Mouse (Mus musculus) embryonic facial prominence, embryonic 11.5 days (tissue): ENCODE data around the gene Olfr183. TPM values are rescaled to one million over a fixed set of nuclear protein-coding genes. Genes with fewer than 3 reads are reported as not detected.

ENCODE experiments used
- ATAC-seq: fragments of 200-750 bp; cut with Nextera tagmentation; replicated peaks from 2 replicates; pipeline ENCODE4 v1.8.0; 2017; ENCODE audit warnings: low read depth; ENCODE audit not compliant: insufficient number of reproducible peaks, low FRiP score, low TSS enrichment
- DNase-seq: peaks from one replicate; pipeline ENCODE4 v3.0.0-alpha.2; 2015; ENCODE audit warnings: low spot score
- H3K27ac ChIP-seq: fragments of 300-500 bp; sonication (generic); replicated peaks from 2 replicates; pipeline ENCODE4 v1.5.1; 2014; ENCODE audit warnings: mild to moderate bottlenecking, low read depth, low read length, control low read depth
- H3K27me3 ChIP-seq: fragments of 300-500 bp; sonication (generic); 2 replicates; pipeline ENCODE4 v1.6.1; 2014; ENCODE audit warnings: mild to moderate bottlenecking, low read length, moderate library complexity, mixed read lengths; ENCODE audit not compliant: control insufficient read depth, insufficient read depth
- H3K36me3 ChIP-seq: fragments of 300-500 bp; sonication (generic); replicated peaks from 2 replicates; pipeline ENCODE4 v1.6.1; 2014; ENCODE audit warnings: low read depth, mild to moderate bottlenecking, low read length, moderate library complexity, mixed read lengths; ENCODE audit not compliant: control insufficient read depth, insufficient read depth
- H3K4me1 ChIP-seq: fragments of 300-500 bp; sonication (generic); 2 replicates; pipeline ENCODE4 v1.6.1; 2014; ENCODE audit warnings: low read length, mixed read lengths; ENCODE audit not compliant: control insufficient read depth, insufficient read depth
- H3K4me2 ChIP-seq: fragments of 300-500 bp; sonication (generic); 2 replicates; pipeline ENCODE4 v1.6.1; 2014; ENCODE audit warnings: low read depth, mild to moderate bottlenecking, control low read depth, low read length, moderate library complexity
- H3K4me3 ChIP-seq: fragments of 300-500 bp; sonication (generic); 2 replicates; pipeline ENCODE4 v1.5.1; 2014; ENCODE audit warnings: low read depth, low read length, control low read depth
- H3K9ac ChIP-seq: fragments of 300-500 bp; sonication (generic); replicated peaks from 2 replicates; pipeline ENCODE4 v1.6.1; 2014; ENCODE audit warnings: mild to moderate bottlenecking, control low read depth, low read length
- H3K9me3 ChIP-seq: fragments of 300-500 bp; sonication (generic); replicated peaks from 2 replicates; pipeline ENCODE4 v1.6.1; 2016; ENCODE audit warnings: mild to moderate bottlenecking, low read length, inconsistent platforms, mixed read lengths; ENCODE audit not compliant: control insufficient read depth
- WGBS: fragments of 180-500 bp; shearing (Covaris S2); extraction: QIAGEN DNeasy Blood & Tissue Kit; methylation state at CpG from one replicate; pipeline ENCODE4 v1.1.7; 2014; 5-methylcytosine and 5-hydroxymethylcytosine counted together
- polyA plus RNA-seq: library from polyadenylated mRNA; unstranded; fragments of >200 nt; fragmentation: Nextera tagmentation; extraction: Ambion mirVana; gene quantifications from 2 replicates; pipeline ENCODE4 v1.2.1, GENCODE M21; 2014

Olfr183 gene
- not detected in 2 replicates for polyA plus RNA-seq

GRCm38 (mm10) chr16:58995057-58995456 is at the start of gene Olfr183:
Olfr183 (plus strand) TSS chr16:58995357.
- Histone ChIP-seq H3K36me3 (no peaks in the 10 kb centered on the region), H3K9me3 (no peaks in the 10 kb centered on the region), H3K27ac (no peak within 1 kb of the TSS), H3K4me1 (no peaks in the 10 kb centered on the region), H3K4me2 (no peak within 1 kb of the TSS), H3K4me3 (no peak within 1 kb of the TSS), H3K27me3 (no peaks in the 10 kb centered on the region), H3K9ac (no peak within 1 kb of the TSS)
- DNase-seq (no peak), ATAC-seq (no peak)
- WGBS = 77% methylated on average over 2 of the region's 2 CpGs

- Histone ChIP-seq H3K36me3 (no peaks in the 10 kb centered on the region), H3K4me2 (no peak overlapping the region), H3K4me3 (no peak overlapping the region), H3K27ac (no peak overlapping the region), H3K27me3 (no peaks in the 10 kb centered on the region), H3K4me1 (no peaks in the 10 kb centered on the region), H3K9me3 (no peaks in the 10 kb centered on the region), H3K9ac (no peak overlapping the region)
- ATAC-seq (no peak), DNase-seq (no peak)
Measured at GRCm38 (mm10) chr16:59007146-59007545, 12.0 kb downstream of the Olfr183 start.

- DNase-seq = no peak
- H3K9me3 ChIP-seq = no peaks in the 10 kb centered on the region
- no peaks in the 10 kb centered on the region for H3K36me3 ChIP-seq
- H3K9ac ChIP-seq = no peak overlapping the region
- H3K4me1 ChIP-seq = no peaks in the 10 kb centered on the region
- H3K4me2 ChIP-seq = no peak overlapping the region
- 74% methylated on average over 2 of the region's 2 CpGs for WGBS
- no peak overlapping the region for H3K27ac ChIP-seq
- H3K4me3 ChIP-seq = no peak overlapping the region
- no peak for ATAC-seq
- no peaks in the 10 kb centered on the region for H3K27me3 ChIP-seq
Measured at GRCm38 (mm10) chr16:59013357-59014018, 18.3 kb downstream of the Olfr183 start.

- H3K27ac ChIP-seq = no peak within 1 kb of the TSS
- DNase-seq = no peak
- no peak within 1 kb of the TSS for H3K4me3 ChIP-seq
- no peak within 1 kb of the TSS for H3K9ac ChIP-seq
- no peak within 1 kb of the TSS for H3K4me2 ChIP-seq
- no peaks in the 10 kb centered on the region for H3K27me3 ChIP-seq
- H3K36me3 ChIP-seq = no peaks in the 10 kb centered on the region
- no peak for ATAC-seq
- 90% methylated on average over 4 of the region's 4 CpGs for WGBS
- H3K9me3 ChIP-seq = no peaks in the 10 kb centered on the region
- no peaks in the 10 kb centered on the region for H3K4me1 ChIP-seq
Measured at GRCm38 (mm10) chr16:59030191-59030590, 35.0 kb downstream of the Olfr183 start, which contains the start of gene Olfr186. Olfr186 (minus strand) TSS chr16:59030291.

GRCm38 (mm10) chr16:59039710-59040109 is 44.6 kb downstream of the Olfr183 start, which contains the start of gene Olfr187:
Olfr187 (minus strand) TSS chr16:59039767.
- Histone ChIP-seq H3K36me3 (no peaks in the 10 kb centered on the region), H3K27ac (no peak within 1 kb of the TSS), H3K4me1 (no peaks in the 10 kb centered on the region), H3K4me3 (no peak within 1 kb of the TSS), H3K4me2 (no peak within 1 kb of the TSS), H3K9ac (no peak within 1 kb of the TSS), H3K9me3 (no peaks in the 10 kb centered on the region), H3K27me3 (no peaks in the 10 kb centered on the region)
- ATAC-seq = no peak
- no peak for DNase-seq
- WGBS = 79% methylated on average over 7 of the region's 7 CpGs

- Histone ChIP-seq H3K9ac (no peak overlapping the region), H3K4me3 (no peak overlapping the region), H3K27ac (no peak overlapping the region), H3K36me3 (no peaks in the 10 kb centered on the region), H3K27me3 (no peaks in the 10 kb centered on the region), H3K4me2 (no peak overlapping the region), H3K9me3 (no peaks in the 10 kb centered on the region), H3K4me1 (no peaks in the 10 kb centered on the region)
- ATAC-seq (no peak), DNase-seq (no peak)
- WGBS = 74% methylated on average over 3 of the region's 3 CpGs
Measured at GRCm38 (mm10) chr16:59045835-59046234, 50.7 kb downstream of the Olfr183 start.

- ATAC-seq = no peak
- 74% methylated on average over 4 of the region's 4 CpGs for WGBS
Measured at GRCm38 (mm10) chr16:59047579-59047978, 52.4 kb downstream of the Olfr183 start.

GRCm38 (mm10) chr16:59048860-59049259 is 53.7 kb downstream of the Olfr183 start:
- Histone ChIP-seq H3K4me1 (no peaks in the 10 kb centered on the region), H3K27ac (no peak overlapping the region), H3K36me3 (no peaks in the 10 kb centered on the region), H3K9me3 (no peaks in the 10 kb centered on the region), H3K9ac (no peak overlapping the region), H3K27me3 (no peaks in the 10 kb centered on the region), H3K4me3 (no peak overlapping the region), H3K4me2 (no peak overlapping the region)
- DNase-seq (no peak), ATAC-seq (no peak)
- 76% methylated on average over 1 of the region's 1 CpGs for WGBS

More at GRCm38 (mm10) chr16:59047579-59047978, 52.4 kb downstream of the Olfr183 start:
- Histone ChIP-seq H3K9ac (no peak overlapping the region), H3K27me3 (no peaks in the 10 kb centered on the region), H3K4me1 (no peaks in the 10 kb centered on the region), H3K4me2 (no peak overlapping the region), H3K4me3 (no peak overlapping the region), H3K9me3 (no peaks in the 10 kb centered on the region), H3K27ac (no peak overlapping the region), H3K36me3 (no peaks in the 10 kb centered on the region)
- no peak for DNase-seq
